Mouse (Mus musculus) heart, embryonic 13.5 days (tissue): ENCODE measurements around the gene Stra6. TPM values are rescaled to one million over a fixed set of nuclear protein-coding genes. Genes with fewer than 3 reads are reported as not detected.

Experiments
- ATAC-seq: fragments of 200-750 bp; cut with Nextera tagmentation; 2 replicates; pipeline ENCODE4 v1.8.0; 2017; ENCODE audit warnings: moderate TSS enrichment; ENCODE audit not compliant: insufficient number of reproducible peaks, low FRiP score, low TSS enrichment; ENCODE audit errors: extremely low read depth
- H3K27ac ChIP-seq: fragments of 300-500 bp; sonication (generic); replicated peaks from 2 replicates; pipeline ENCODE4 v1.5.1; 2015; ENCODE audit warnings: moderate library complexity, mild to moderate bottlenecking, inconsistent platforms
- H3K27me3 ChIP-seq: fragments of 300-500 bp; sonication (generic); replicated peaks from 2 replicates; pipeline ENCODE4 v1.6.1; 2015; ENCODE audit warnings: mild to moderate bottlenecking, inconsistent platforms
- H3K36me3 ChIP-seq: fragments of 300-500 bp; sonication (generic); 2 replicates; pipeline ENCODE4 v1.6.1; 2015; ENCODE audit warnings: mild to moderate bottlenecking, inconsistent platforms
- H3K4me1 ChIP-seq: fragments of 300-500 bp; sonication (generic); 2 replicates; pipeline ENCODE4 v1.6.1; 2015; ENCODE audit warnings: inconsistent platforms
- H3K4me2 ChIP-seq: fragments of 300-500 bp; sonication (generic); 2 replicates; pipeline ENCODE4 v1.6.1; 2015; ENCODE audit warnings: inconsistent platforms, mild to moderate bottlenecking, moderate library complexity
- H3K4me3 ChIP-seq: fragments of 300-500 bp; sonication (generic); 2 replicates; pipeline ENCODE4 v1.5.1; 2015; ENCODE audit warnings: moderate library complexity, mild to moderate bottlenecking, inconsistent platforms
- H3K9ac ChIP-seq: fragments of 300-500 bp; sonication (generic); 2 replicates; pipeline ENCODE4 v1.6.1; 2015; ENCODE audit warnings: inconsistent platforms, mild to moderate bottlenecking, moderate library complexity
- H3K9me3 ChIP-seq: fragments of 300-500 bp; sonication (generic); 2 replicates; pipeline ENCODE4 v1.6.1; 2016; ENCODE audit warnings: inconsistent platforms
- WGBS: fragments of 180-500 bp; shearing (Covaris S2); methylation state at CpG from one replicate; pipeline ENCODE4 v1.1.7; 2015; ENCODE audit warnings: mixed read lengths; 5-methylcytosine and 5-hydroxymethylcytosine counted together
- polyA plus RNA-seq: library from polyadenylated mRNA; unstranded; fragments of >200 nt; fragmentation: Nextera tagmentation; extraction: Ambion mirVana; gene quantifications from 2 replicates; pipeline ENCODE4 v1.2.1, GENCODE M21; 2015

Stra6 gene
- polyA plus RNA-seq, 1 experiment from 2014 or later = 1.8 TPM

GRCm38 (mm10) chr9:58175745-58176487 is 112.3 kb downstream of the Stra6 start:
- Histone ChIP-seq H3K4me3 (no peak overlapping the region), H3K36me3 (no peaks in the 10 kb centered on the region), H3K9me3 (no peaks in the 10 kb centered on the region), H3K9ac (no peak overlapping the region), H3K4me1 (peaks cover 18% of the 10 kb centered on the region), H3K27me3 (no peaks in the 10 kb centered on the region; the same call in 1 of the 2 replicates), H3K4me2 (no peak overlapping the region), H3K27ac (no peak overlapping the region)
- ATAC-seq = no peak
- WGBS = 22% methylated on average over 5 of the region's 5 CpGs

- Histone ChIP-seq H3K27ac (no peak overlapping the region), H3K27me3 (no peaks in the 10 kb centered on the region; the same call in 1 of the 2 replicates), H3K9me3 (no peaks in the 10 kb centered on the region), H3K4me3 (no peak overlapping the region), H3K36me3 (no peaks in the 10 kb centered on the region), H3K4me1 (peaks cover 18% of the 10 kb centered on the region), H3K9ac (no peak overlapping the region), H3K4me2 (no peak overlapping the region)
- ATAC-seq = no peak
- 71% methylated on average over 4 of the region's 4 CpGs for WGBS
Measured at GRCm38 (mm10) chr9:58177165-58177564, 113.6 kb downstream of the Stra6 start.

DNA sequence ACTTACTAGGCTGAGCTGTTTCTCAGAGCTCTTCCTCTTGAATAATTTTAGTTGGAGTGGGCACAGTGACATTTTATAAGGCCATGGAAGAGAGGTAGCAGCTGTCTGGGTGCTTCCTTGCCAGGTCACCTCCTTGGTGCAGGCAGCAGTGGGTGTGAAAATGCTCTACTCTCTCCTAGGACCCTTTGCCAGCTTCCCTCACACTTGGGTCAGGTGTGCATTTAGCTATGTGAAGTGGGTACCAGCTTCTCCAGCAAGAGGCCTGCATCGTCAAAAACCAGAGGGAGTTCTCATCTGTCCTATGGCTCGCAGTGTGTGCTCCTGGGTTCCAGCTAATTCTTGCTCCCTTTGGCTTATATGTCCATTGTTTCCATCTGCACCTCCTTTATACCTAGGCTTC is 115.8 kb downstream of the Stra6 start:
- no peaks in the 10 kb centered on the region; the same call in none of the 2 replicates for H3K27me3 ChIP-seq
- ATAC-seq = no peak
- 76% methylated on average over 2 of the region's 2 CpGs for WGBS
- H3K36me3 ChIP-seq = no peaks in the 10 kb centered on the region
- no peak overlapping the region for H3K27ac ChIP-seq
- no peak overlapping the region for H3K4me2 ChIP-seq
- H3K9me3 ChIP-seq = no peaks in the 10 kb centered on the region
- no peak overlapping the region for H3K9ac ChIP-seq
- no peak overlapping the region for H3K4me3 ChIP-seq
- H3K4me1 ChIP-seq = peaks cover 18% of the 10 kb centered on the region

GRCm38 (mm10) chr9:58184456-58184855 is 120.9 kb downstream of the Stra6 start:
- no peak overlapping the region for H3K27ac ChIP-seq
- 74% methylated on average over 6 of the region's 6 CpGs for WGBS
- peaks cover 4% of the 10 kb centered on the region for H3K27me3 ChIP-seq
- no peak for ATAC-seq
- no peak overlapping the region for H3K4me3 ChIP-seq
- no peaks in the 10 kb centered on the region for H3K9me3 ChIP-seq
- no peaks in the 10 kb centered on the region for H3K36me3 ChIP-seq
- no peak overlapping the region for H3K9ac ChIP-seq
- no peaks in the 10 kb centered on the region for H3K4me1 ChIP-seq
- H3K4me2 ChIP-seq = no peak overlapping the region

DNA sequence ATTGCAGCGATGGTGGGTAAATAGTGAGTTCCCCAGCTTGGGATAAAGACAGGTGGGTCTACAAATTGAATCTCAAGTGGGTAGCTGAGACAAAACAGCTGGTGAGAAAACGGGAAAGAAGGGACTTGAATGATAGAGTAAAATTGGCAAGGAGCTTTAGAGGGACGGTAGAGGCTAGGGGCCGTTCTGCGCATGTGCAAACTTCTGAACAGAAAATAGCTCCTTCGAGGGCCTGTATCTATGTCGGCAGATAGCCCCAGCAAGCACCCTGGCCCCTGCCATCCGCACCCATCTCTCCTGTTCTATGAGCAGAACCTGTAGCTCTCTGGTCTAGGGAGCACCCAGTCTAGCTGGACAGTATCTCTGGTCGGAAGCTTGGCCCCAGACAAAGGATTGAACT is 130.6 kb downstream of the Stra6 start:
- H3K4me1 ChIP-seq = peaks cover 31% of the 10 kb centered on the region
- H3K9me3 ChIP-seq = no peaks in the 10 kb centered on the region
- WGBS = 55% methylated on average over 9 of the region's 9 CpGs
- no peaks in the 10 kb centered on the region for H3K36me3 ChIP-seq
- H3K4me2 ChIP-seq = no peak overlapping the region
- peaks cover 73% of the 10 kb centered on the region for H3K27me3 ChIP-seq
- no peak overlapping the region for H3K4me3 ChIP-seq
- H3K27ac ChIP-seq = no peak overlapping the region
- no peak overlapping the region for H3K9ac ChIP-seq
- no peak for ATAC-seq

DNA sequence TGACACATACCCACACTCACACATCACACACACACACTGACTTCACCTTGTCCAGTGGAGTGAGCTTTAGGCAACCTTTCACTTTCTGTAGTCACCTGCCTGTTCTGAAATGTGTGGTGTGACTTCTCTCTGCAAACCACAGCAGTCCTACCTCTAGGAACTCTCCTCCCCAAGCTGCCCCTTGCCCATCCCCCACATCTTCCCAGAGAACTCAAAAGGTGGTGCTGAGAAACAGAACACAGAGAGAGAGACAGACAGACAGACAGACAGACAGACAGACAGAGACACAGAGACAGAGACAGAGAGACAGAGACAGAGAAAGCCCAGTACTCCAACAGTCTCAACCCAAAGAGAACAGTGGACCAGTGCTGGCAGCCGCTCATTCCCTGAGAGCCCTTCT is 132.1 kb downstream of the Stra6 start:
- peaks cover 38% of the 10 kb centered on the region for H3K4me1 ChIP-seq
- H3K36me3 ChIP-seq = no peaks in the 10 kb centered on the region
- no peak overlapping the region for H3K4me3 ChIP-seq
- 15% methylated on average over 1 of the region's 1 CpGs for WGBS
- peaks cover 80% of the 10 kb centered on the region for H3K27me3 ChIP-seq
- H3K4me2 ChIP-seq = no peak overlapping the region
- ATAC-seq = no peak
- no peak overlapping the region for H3K9ac ChIP-seq
- no peaks in the 10 kb centered on the region for H3K9me3 ChIP-seq
- no peak overlapping the region for H3K27ac ChIP-seq

DNA sequence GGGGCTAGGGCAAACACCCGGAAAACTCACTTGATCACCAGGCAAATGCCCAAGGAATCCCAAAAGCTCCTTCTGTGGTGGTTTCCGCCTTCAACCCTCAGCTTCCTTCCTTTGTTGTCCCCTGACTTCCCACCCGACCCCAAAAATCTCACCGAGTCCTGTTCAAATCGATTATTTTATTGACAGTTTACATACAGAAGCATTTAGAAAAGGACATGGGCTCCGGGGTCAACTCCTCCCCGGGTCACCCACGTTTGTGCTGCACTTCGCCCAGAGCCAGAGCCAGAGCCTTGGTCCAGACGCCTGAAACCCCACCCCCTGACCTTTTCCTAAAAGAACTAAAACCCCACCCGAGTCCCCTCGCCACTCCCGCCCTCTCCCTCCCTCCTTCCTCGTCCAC is 132.6 kb downstream of the Stra6 start:
- Histone ChIP-seq H3K27ac (no peak overlapping the region), H3K9me3 (no peaks in the 10 kb centered on the region), H3K27me3 (peaks cover 85% of the 10 kb centered on the region), H3K4me1 (peaks cover 38% of the 10 kb centered on the region), H3K9ac (peak overlapping the region; percentile 45; the same call in 1 of the 2 replicates), H3K4me2 (peak overlapping the region; percentile 57), H3K4me3 (peak overlapping the region; percentile 35), H3K36me3 (no peaks in the 10 kb centered on the region)
- 5% methylated on average over 14 of the region's 14 CpGs for WGBS
- no peak for ATAC-seq

- H3K9me3 ChIP-seq = no peaks in the 10 kb centered on the region
- no peak for ATAC-seq
- H3K4me2 ChIP-seq = peak overlapping the region; percentile 71
- peak overlapping the region; percentile 58; the same call in 1 of the 2 replicates for H3K9ac ChIP-seq
- 3% methylated on average over 46 of the region's 46 CpGs for whole genome bisulfite sequencing
- H3K4me1 ChIP-seq = peaks cover 45% of the 10 kb centered on the region
- no peaks in the 10 kb centered on the region for H3K36me3 ChIP-seq
- H3K27ac ChIP-seq = no peak overlapping the region
- peaks cover 92% of the 10 kb centered on the region for H3K27me3 ChIP-seq
- H3K4me3 ChIP-seq = peak overlapping the region; percentile 44
Measured at GRCm38 (mm10) chr9:58196610-58197567, 133.3 kb downstream of the Stra6 start.

GRCm38 (mm10) chr9:58197781-58198701 is 134.5 kb downstream of the Stra6 start:
- no peaks in the 10 kb centered on the region for H3K36me3 ChIP-seq
- H3K4me3 ChIP-seq = peak overlapping the region; percentile 44
- no peaks in the 10 kb centered on the region for H3K9me3 ChIP-seq
- H3K9ac ChIP-seq = peak overlapping the region; percentile 58
- H3K4me2 ChIP-seq = peak overlapping the region; percentile 71
- peaks cover 51% of the 10 kb centered on the region for H3K4me1 ChIP-seq
- ATAC-seq = no peak
- no peak overlapping the region for H3K27ac ChIP-seq
- under 1% methylated on average over 58 of the region's 58 CpGs for WGBS
- peaks cover 100% of the 10 kb centered on the region for H3K27me3 ChIP-seq

- Histone ChIP-seq H3K9ac (no peak overlapping the region), H3K4me1 (peaks cover 56% of the 10 kb centered on the region), H3K27ac (no peak overlapping the region), H3K4me2 (peak overlapping the region; percentile 71), H3K27me3 (peaks cover 100% of the 10 kb centered on the region), H3K4me3 (peak overlapping the region; percentile 33), H3K36me3 (no peaks in the 10 kb centered on the region), H3K9me3 (no peaks in the 10 kb centered on the region)
- ATAC-seq = no peak
- WGBS = 3% methylated on average over 38 of the region's 38 CpGs
Measured at GRCm38 (mm10) chr9:58198801-58199371, 135.3 kb downstream of the Stra6 start.
